ENCODE assay signal across 21 mouse cellular contexts in the genomic region with DNA sequence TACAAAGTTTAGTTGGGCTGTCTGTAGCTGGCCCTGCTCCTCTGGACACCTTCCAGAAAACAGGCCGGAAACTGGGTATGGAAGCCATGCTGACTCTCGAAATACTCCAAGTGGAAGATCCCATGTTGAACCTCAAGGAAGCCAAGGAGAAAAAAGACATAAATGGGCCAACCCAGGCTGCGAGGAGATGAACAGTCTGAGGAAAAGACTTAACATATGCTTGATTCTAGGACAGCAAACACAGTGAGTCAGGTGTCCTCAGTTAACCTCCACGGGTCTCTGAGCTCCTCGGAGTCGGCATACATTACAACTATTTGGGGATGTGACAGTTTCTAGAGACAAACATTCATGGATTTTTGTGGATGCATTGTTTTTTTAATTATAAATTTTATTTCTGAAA.
A peak's percentile ranks its signal among the peaks of the same experiment; 100 is the strongest.
DNase-seq lines count a peak whose midpoint lies in the region; TF ChIP-seq lines count a peak whose summit lies in the region.
"Had no signal": no experiment of that assay in that cellular context is flagged by ENCODE, and none has a peak within 500 bp of the region (broad histone marks: within the 10 kb centered on the region; RNA-seq: fewer than 3 reads in every experiment).

No protein-coding gene starts in this region.

- TF ChIP-seq POLR2A in lung, adult 2 months (IDR thresholded peaks at IDR 0.05; ENCODE audit: borderline replicate concordance, extremely low read depth, low read depth, low read length), result no peak

- no peak for TF ChIP-seq CTCF in lung, adult 2 months (IDR thresholded peaks at IDR 0.05; ENCODE audit: insufficient read depth, low read length)

- intact Hi-C loops in left cerebral cortex, postnatal 10 days (cut with DNase I), result no loop called here

- peak; percentile 26 to 27 for DNase-seq in cerebellum, postnatal 10 days
- no peak for DNase-seq in cerebellum, postnatal 25 days
- peak; percentile 4 to 5 for DNase-seq in left cerebral cortex, adult 18-20 months (ENCODE audit: low spot score in 2 of 2)
- DNase-seq in left cerebral cortex, postnatal 10 days (ENCODE audit: extremely low spot score in 1 of 2, low spot score in 2 of 2), result no peak
- DNase-seq in right cerebral cortex, adult 2 months (ENCODE audit: low spot score in 2 of 2), result peak; percentile 8 to 13
- no peak for DNase-seq in right cerebral cortex, postnatal 14 days
- peak; percentile 32 for DNase-seq in telencephalon, adult 2 months (ENCODE audit: low read depth, low spot score)
- no peak for DNase-seq in lung, adult 2 months
- DNase-seq: adrenal gland, adult 8-10 months; adrenal gland, postnatal 25 days; cerebellum, adult 18-20 months; cerebellum, adult 9-11 months; gastrocnemius, postnatal 36 days; heart, adult 2 months; heart, postnatal 14 days; heart, postnatal 4 days had no signal

- WGBS in lung, adult 2 months, result 83% methylated on average over 6 of the region's 6 CpGs

- H3K4me3 ChIP-seq in lung, adult 2 months (replicated peaks; ENCODE audit: extremely low read depth, low read depth, low read length), result no peak overlapping the region
- H3K4me3 ChIP-seq: embryonic facial prominence, embryonic 12.5 days; embryonic facial prominence, embryonic 15.5 days; forebrain, embryonic 15.5 days; heart, adult 2 months; heart, embryonic 10.5 days; heart, embryonic 13.5 days had no signal

- H3K4me1 ChIP-seq in lung, adult 2 months (ENCODE audit: control insufficient read depth, insufficient read depth, low read length), result no peaks in the 10 kb centered on the region
- H3K4me1 ChIP-seq: embryonic facial prominence, embryonic 12.5 days; embryonic facial prominence, embryonic 15.5 days had no signal

Comparison
In these comparisons a context has a peak if more than half of its experiments do, and no peak if none do; other contexts are left out.
1. DNase-seq: peak in cerebellum, postnatal 10 days (2 of 2), left cerebral cortex, adult 18-20 months (2 of 2), right cerebral cortex, adult 2 months (2 of 2) and telencephalon, adult 2 months (single experiment); none in cerebellum, postnatal 25 days (0 of 2), left cerebral cortex, postnatal 10 days (0 of 2), right cerebral cortex, postnatal 14 days (single experiment) and lung, adult 2 months (single experiment).